Mouse (Mus musculus) thymus, postnatal 0 days (tissue): Measurements from ENCODE around the gene Rnf166. TPM values are rescaled to one million over a fixed set of nuclear protein-coding genes. Genes with fewer than 3 reads are reported as not detected.

Experiments used
- DNase-seq: peaks from one replicate; pipeline ENCODE4 v3.0.0-alpha.2; 2015; ENCODE audit warnings: low spot score
- polyA plus RNA-seq: library from polyadenylated mRNA; unstranded; fragments of >200 nt; fragmentation: Nextera tagmentation; extraction: Ambion mirVana; gene quantifications from 2 replicates; pipeline ENCODE4 v1.2.1, GENCODE M21; 2015

Rnf166 gene
- polyA plus RNA-seq, 1 experiment from 2014 or later: 108 TPM

DNA sequence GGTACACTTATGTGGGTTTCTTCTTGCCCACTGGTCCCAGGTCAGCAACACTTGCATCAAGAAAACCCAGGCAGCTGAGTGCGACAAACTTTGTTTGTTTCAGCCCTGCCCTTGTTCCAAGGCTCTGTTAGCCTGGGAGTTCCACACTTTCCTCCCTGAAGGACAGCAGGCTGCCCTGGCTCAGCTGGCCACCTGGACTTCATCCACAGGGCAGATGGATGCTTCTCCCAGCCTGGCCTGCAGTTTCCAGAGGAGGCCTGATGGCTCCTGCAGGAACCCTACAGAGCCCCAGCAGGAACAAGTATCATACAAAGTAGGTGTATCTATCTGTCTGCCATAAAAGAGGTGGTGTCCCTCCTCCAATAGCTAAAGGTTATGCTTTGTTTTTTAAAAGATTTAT, 34.5 kb downstream of the Rnf166 start:
- DNase-seq: no peak

DNA sequence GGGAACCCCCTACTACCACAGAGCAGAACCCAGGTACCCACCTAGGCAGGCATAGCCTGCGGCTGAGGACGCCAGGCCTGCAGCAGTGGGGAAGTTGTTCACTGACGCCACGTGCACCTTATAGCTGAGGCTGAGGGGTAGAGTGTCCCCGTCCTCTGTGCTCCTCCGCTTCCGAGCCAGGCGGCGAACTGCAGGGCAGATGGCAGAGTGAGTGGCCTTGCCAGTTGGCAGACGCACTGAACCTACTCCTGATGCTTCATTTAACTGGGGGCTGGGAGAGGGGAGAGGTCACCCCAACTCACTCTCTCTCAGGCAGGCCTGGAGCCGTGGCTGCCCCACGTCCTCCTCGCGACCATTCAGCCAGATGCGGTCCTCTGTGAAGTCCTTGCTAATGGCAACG, 36.5 kb downstream of the Rnf166 start:
- DNase-seq: no peak

DNA sequence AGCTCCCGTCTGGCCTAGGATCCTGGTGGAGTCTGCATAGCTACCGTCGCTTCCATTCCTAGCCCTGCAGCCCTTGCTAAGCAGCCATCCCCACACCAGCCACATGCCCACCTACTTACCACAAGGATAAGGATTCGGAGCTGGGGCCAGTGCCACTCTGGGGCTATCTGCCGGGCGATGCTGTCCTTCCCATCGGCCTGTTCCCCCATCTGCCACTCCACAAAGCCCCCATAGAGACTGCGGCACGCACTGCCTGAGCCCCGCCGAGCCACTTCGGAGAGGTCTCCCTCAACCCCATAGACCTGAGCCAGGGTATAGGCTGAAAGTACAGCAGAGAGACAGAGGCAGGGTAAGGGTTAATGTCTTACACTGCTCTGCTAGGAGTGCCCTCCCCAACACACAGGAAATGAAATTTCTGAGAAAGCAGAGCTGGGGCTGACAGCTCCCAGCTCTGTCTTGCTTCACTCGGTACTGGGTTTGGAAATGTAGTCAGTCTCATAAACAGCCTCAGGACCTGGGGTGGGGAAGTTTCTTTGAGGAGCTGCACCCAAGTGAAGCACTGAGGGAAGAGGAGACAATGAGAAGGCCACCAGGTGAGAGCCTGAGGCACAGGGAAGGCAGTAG, 38.0 kb downstream of the Rnf166 start:
- peak; percentile 55 for DNase-seq

DNA sequence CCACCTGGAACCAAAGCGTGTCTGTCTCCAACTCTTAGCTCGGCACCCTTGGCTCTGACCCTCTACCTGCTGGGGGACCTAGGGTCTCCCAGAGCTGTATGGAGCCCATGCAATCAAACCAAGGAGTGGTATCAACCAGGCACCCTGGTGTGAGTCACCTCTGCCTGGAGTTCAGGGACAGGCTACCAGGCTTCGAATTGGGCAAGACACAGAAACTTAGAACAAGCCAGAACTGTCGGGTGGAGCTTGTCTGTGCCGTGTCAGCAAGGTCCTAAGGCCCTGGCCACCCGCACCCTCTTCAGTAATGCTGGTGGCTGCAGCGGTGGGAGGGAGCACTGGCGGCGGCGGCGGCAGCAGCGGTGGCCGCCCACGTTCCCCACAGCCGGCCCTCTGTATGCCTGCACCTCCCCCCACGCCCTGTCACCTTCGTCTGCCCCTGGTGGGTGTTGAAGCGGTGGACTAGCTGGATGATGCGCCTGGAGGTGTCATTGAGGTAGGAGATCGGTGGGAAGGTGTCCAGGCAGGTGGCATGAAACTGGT, 39.2 kb downstream of the Rnf166 start:
- DNase-seq: no peak

DNA sequence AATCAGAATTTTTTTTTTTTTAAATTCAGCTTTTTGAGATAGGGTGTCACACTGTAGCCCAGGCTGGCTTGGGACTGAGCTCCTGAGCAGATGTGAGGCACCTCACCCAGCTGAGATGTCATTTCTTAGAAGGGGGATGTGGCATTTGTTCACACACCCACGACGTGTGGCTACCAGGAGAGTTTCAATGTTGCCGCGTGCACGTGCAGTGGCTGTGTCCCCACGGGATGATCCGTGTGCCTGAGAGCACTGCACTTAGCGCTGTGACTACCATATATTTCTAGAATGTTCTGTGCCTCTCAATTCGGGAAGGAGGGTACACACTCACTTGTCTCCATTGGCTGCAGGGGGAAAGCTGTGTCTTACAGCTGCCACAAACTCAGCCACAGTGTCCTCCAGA, 39.7 kb downstream of the Rnf166 start:
- peak; percentile 60 for DNase-seq

DNA sequence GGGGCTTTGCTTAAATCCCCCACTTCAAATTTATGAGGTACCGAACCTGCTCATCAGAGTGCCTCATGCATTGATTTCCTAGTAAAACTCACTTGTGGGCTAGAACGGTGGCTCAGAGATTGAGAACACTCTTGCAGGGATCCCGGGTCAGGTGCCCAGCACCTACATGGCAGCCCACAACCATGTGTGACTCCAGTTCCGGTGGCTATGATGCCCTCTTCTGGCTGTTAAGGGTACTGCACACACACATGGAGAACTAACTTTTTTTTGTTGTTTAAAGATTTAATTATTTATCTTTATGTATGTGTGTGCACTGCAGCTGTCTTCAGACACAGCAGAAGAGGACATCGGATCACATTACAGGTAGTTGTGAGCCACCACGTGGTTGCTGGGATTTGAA, 40.5 kb downstream of the Rnf166 start:
- no peak for DNase-seq

DNA sequence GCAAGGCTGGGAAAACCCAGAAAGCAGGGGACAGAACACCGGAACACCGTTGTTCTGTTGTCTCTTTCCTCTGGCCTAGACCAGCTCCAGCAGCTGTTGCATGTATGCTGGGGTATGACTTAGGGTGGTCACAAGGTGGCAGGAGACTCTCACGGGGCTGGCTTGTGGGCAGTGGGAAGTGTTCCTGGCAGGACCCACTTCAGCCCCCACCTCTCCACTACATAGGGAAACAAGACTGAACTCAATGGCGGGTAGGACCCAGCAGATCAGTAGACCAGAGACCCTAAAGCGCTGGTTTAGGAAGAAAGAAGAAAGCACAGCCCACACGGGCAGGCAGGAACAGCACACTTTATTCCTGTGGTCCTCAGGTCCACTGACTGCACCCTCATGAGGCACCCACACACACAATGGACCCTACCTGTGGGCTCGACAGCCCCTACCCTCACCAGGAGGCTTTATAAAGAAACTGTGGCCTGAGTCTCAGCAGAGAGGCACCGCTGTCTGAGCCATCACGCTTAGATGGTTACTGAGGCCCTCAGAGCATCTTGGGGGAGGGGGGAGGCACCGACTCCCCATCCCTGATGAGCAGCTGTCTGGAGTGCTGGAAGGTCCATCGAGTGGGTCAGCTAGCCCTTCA, 42.5 kb downstream of the Rnf166 start:
- no peak for DNase-seq

DNA sequence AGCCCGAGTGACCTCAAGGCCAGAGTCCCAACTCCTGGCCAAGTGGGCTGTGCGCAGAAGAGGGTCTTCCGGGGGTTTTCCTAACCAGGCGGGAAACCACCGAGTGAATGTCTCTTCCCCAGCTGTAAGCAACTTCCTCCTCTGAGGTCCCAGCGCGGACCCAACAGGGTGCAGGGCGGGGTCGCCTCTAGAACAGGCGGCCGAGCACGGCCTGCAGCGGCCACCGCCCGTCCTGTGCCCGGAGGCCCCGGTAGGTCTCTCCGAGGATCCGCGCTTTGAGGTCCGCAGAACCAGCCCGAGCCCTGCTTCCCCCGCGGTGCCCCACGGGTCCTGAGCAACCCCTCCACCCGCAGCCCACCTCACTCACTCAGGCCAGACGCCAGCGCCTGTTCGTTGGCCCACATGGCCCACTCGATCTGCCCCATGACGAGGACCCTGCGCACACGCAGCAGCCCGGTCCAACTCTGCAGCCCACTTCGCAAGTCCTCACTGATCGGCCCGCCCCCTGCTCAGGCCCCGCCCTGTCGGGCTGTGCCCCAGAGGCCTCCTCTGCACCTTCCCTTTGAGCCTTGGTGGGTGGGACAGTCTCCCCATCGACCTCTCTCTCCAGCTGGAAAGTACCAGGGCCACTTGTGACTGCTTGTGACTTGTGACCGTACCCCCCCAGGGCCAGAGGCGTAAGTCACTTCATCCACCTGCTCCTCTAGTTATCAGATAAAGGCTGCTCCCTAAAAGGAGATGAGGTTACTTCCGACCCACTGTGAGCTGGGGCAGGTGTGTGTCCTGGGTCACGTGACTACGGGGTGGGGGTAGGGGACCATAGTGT, 43.2 kb downstream of the Rnf166 start, which contains the start of gene Cyba:
TSS of gene Cyba (minus strand) at position 488 of the 826 bp plus-strand sequence.
- peak; percentile 82 for DNase-seq

DNA sequence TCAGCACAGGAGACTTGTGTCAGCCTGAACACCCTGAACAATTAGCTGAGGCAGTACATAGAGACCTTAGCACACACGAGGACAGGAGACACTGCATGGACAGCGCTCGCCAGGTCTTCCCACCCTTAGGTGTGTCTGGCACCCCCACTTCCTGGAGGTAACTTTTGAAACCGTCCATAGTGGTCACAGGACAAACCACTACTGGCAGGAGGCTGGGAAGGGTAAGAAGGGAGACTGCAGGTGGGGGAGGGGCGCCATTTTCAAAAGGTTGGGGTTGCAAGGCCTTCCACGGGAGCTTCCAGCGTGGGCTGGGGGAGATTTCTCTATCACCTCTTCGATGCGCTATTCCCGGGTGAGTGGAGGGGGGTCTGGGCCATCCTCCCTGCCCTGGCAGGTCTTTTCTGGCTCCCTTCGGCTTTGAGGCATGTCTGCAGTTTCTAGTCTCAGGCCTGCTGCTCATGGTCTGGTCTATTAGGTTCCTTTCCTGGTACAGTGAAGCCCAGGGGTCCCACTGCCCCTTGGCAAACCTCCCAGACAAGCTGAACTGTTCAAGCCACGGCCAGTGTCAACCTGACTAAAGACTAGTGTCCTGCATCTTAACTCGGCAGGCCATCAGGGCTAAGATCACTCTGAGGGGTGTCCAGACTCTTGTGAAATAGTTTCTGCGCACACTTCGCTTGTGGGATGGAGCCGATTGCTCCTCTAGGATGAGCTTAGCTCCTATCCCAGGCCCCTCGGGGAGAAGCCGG, 44.0 kb downstream of the Rnf166 start:
- DNase-seq: no peak

DNA sequence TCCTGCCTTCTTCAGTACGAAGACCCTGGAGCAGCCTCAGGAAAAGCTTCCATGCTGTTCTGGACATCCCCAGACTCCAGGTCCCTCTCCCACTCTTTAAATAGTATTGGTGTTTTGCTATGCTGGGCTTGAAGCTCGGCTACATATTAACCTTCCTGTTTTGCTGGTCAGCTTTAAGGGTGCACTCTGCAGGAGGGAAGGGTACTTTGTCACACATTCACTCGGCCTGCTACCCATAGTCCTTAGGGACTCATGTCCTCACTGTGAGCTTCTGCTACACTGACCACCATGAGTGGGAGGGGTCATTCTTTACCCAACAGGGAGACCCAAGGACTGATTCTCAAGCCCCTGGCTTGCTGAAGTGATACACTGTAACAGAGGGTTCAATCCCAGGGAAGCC, 45.2 kb downstream of the Rnf166 start:
- no peak for DNase-seq

DNA sequence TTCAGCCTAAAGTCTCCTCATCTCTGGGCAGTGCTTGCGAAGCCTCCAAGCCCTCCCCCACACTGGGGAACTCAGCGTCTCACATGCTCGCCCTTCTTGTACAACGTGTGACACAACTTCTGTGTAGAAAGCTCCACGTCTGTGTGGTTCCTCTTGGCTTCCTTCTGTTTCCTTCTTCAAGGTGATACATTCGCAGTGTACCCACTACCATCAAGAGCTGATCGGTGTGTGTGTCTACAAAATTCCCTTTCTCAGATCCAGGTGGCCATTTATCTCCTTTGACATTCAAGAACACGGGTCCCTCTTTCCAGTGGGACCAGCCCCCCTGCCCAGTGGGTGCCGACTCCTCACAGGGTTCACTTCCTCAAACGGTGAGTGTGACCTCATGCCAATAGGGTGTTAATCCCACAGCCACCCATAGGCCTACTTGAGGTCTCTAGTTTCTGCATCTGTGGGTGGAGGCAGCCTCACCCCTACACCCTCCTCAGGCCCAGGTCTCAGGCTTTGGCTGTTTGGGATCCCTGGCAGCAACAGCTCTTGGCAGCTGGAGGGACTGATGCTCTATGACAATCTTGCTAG, 45.7 kb downstream of the Rnf166 start:
- no peak for DNase-seq

DNA sequence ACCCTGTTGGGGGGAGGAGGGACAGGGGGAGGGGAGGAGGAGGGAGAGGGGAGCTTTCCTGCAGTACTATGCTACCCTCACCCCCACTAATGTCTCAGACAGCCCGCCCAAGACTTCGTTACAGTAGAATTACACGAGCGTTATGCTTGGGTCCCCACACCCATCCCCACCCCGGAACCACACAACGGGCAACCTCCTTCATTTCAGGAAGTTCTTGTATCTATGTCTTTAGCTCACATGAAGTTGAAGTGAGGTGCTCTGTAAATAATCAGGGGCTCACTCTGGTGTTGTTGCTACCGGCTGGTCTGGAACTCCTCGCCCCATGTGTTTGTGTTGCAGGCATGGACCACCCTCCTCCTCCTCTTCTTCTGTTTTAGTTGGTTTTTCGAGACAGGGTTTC, 47.7 kb downstream of the Rnf166 start:
- DNase-seq: no peak

DNA sequence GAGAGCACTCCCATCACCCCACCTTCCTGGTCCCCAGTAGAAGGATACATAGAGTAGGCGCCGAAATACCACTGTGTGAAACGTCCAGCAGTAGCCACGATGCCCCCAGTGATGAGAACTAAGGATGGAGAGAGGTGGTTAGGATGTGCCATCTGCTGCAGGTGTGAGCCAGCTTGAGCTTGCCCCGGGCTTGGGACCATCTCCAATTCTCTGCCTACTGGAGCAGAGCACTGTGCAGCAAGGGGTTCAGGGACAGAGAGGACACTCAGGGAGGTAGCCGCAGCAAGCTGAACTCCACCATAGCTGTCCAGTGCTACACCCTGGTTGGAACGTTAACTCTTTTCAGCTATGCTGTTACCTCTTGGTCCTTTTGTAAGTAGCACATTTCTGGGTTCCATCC, 48.3 kb downstream of the Rnf166 start:
- DNase-seq: no peak

DNA sequence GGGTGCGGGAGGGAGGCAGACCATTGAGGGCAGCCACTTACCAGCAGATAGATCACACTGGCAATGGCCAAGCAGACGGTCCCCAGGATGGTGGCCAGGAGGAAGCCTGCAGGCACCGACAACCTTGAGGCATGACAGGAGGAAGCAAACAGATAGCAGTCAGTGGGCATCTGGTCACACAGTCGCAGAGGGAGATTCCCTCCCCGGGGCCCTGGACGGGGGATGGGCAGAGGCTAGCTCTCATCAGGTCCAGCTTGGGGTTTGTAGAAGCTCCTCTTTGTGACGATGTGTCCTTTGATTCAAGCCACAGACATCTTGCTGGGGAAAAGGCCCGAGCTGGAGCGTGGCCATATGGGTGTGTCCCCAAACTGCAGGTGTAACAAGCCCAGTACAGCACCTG, 49.7 kb downstream of the Rnf166 start:
- no peak for DNase-seq

DNA sequence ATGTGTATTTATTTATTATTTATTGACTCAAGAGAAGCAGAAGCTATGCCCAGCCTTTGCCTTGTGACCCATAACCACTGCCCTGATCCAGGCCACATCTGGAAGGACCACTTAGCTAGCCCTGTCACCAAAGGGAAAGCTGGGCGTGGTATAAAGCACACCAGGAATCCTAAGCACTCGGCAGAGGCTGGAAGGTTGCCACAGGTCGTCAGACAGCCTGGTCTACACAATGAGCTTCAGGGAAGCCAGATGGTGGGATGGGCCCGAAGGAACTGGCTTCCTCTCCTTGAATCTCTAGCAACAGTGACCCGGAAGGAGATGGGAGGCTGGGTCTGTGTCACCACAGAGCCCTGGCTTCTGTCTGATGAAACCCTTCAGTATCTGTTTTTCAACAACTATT, 52.2 kb downstream of the Rnf166 start:
- no peak for DNase-seq

DNA sequence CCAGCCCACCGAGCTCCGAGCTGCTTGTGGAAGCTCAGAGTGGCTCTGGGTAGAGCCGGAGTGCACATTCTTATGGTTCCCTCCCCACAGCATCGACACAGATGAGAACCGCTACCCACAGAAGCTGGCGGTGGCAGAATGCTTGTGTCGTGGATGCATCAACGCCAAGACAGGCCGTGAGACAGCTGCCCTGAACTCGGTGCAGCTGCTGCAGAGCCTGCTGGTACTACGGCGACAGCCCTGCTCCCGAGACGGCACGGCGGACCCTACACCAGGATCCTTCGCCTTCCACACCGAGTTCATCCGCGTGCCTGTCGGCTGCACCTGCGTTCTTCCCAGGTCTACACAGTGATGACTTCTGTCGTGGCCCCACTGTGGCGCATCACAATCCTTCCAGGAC, 52.6 kb downstream of the Rnf166 start:
- no peak for DNase-seq

DNA sequence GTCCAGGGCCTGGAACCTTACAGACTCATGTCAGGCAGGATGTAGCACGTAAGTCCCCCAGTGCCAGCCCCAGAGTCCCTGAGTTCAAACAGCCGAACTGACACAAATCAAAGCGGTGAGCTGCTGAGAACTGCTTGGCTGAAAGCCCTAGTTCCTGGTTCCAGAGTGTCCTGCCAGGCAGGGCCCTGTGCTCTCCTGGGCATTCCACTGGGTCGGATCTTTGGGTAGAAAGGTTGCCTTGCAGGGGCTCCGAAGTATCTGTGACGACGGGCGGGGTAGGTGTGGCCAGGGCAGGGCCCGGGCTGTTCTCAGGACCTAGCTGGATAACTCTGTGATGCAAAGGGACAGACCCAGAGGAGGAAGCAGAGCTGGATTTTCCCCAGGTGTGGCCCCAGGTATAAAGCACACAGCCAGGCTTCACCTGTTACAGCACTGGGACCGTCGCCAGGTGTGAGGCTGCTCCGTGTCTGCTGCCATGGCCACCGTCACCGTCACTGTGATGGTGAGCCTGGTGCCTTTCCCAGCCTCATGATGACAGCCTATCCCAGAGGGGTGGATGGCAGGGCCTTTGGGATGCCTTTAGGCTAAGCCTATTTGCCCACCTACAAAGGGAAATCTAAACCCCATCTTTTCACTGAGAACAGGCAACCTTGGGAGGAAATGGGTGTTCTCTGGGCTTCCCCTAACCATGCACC, 54.3 kb downstream of the Rnf166 start, which contains the start of gene Il17c:
TSS of gene Il17c (plus strand) at position 645 of the 695 bp plus-strand sequence.
- no peak for DNase-seq

DNA sequence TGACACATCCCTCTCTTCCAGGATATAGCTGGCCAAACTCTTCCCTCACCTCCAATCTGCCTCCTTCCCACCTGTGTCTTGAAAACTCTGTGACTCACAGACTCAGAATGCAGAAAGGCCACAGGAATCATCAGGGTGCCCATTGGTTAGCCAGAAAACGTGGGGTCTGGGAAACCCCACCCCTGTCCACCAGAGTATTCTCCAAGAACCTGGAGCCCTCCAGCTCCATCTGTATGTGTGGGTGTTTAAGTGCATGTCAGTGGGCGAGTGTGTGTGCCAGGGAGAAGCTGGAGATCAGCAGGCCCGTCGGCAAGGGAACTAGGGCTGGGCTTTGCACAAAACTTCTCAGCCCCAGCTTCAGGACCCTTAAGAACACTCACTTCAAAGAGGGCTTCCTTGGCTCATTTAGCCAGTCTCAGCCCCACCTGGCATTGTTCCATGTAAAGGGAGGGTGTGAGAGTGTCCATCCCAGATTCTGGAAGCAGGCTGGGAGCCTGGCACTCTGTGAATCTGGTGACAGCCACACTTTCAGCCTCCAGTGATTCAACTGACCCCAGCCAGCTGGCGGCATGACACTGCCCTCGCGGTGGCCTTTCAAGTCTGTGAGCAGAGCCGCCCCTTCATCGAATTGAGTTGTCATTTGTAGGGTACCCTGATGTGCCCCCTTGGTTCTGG, 55.8 kb downstream of the Rnf166 start:
- DNase-seq: no peak
